Mouse (Mus musculus): ENCODE data around the gene Faim2.

Gene Faim2

GRCm38 (mm10) chr15:99527629-99528353 is at the start of gene Faim2:
Gene Faim2 (minus strand): TSS chr15:99528165.
- DNase-seq (ENCODE audit: low spot score in 2 of 2) = peak; percentile 80 to 84

GRCm38 (mm10) chr15:99569123-99569522 is 41.2 kb upstream of the Faim2 start:
- peak; percentile 21 to 35 for DNase-seq (ENCODE audit: low spot score in 2 of 2)

- DNase-seq (ENCODE audit: low spot score in 2 of 2) = no peak
These were observed 40.7 kb upstream of the Faim2 start for GRCm38 (mm10) chr15:99568682-99569081.

GRCm38 (mm10) chr15:99567371-99567770 is 39.4 kb upstream of the Faim2 start:
- no peak for DNase-seq (ENCODE audit: low spot score in 2 of 2)

- no peak for DNase-seq (ENCODE audit: low spot score in 2 of 2)
These were observed 32.3 kb upstream of the Faim2 start for GRCm38 (mm10) chr15:99560246-99560645.

GRCm38 (mm10) chr15:99558947-99559346 is 31.0 kb upstream of the Faim2 start:
- no peak for DNase-seq (ENCODE audit: low spot score in 2 of 2)

- DNase-seq (ENCODE audit: low spot score in 2 of 2) = no peak
These were observed 25.8 kb upstream of the Faim2 start for GRCm38 (mm10) chr15:99553767-99554166.

- no peak for DNase-seq (ENCODE audit: low spot score in 2 of 2)
These were observed 21.9 kb upstream of the Faim2 start for GRCm38 (mm10) chr15:99549901-99550300.

- DNase-seq (ENCODE audit: low spot score in 2 of 2) = no peak
These were observed 19.8 kb upstream of the Faim2 start for GRCm38 (mm10) chr15:99547732-99548131.

GRCm38 (mm10) chr15:99546596-99546995 is 18.6 kb upstream of the Faim2 start:
- no peak for DNase-seq (ENCODE audit: low spot score in 2 of 2)

- DNase-seq (ENCODE audit: low spot score in 2 of 2) = no peak
These were observed 16.1 kb upstream of the Faim2 start for GRCm38 (mm10) chr15:99544047-99544446.

- DNase-seq (ENCODE audit: low spot score in 2 of 2) = no peak
These were observed 11.9 kb upstream of the Faim2 start for GRCm38 (mm10) chr15:99539891-99540290.

- DNase-seq (ENCODE audit: low spot score in 2 of 2) = no peak
These were observed 9.2 kb upstream of the Faim2 start for GRCm38 (mm10) chr15:99536889-99537862.

GRCm38 (mm10) chr15:99532023-99532422 is 4.1 kb upstream of the Faim2 start:
- no peak for DNase-seq (ENCODE audit: low spot score in 2 of 2)

GRCm38 (mm10) chr15:99531146-99531545 is 3.2 kb upstream of the Faim2 start:
- DNase-seq (ENCODE audit: low spot score in 2 of 2) = no peak

GRCm38 (mm10) chr15:99526681-99527080 is 1.3 kb downstream of the Faim2 start:
- DNase-seq (ENCODE audit: low spot score in 2 of 2) = peak; percentile 48 to 52

GRCm38 (mm10) chr15:99520306-99520705 is 7.7 kb downstream of the Faim2 start:
- DNase-seq (ENCODE audit: low spot score in 2 of 2) = no peak

GRCm38 (mm10) chr15:99519626-99520025 is 8.3 kb downstream of the Faim2 start:
- no peak for DNase-seq (ENCODE audit: low spot score in 2 of 2)

- no peak for DNase-seq (ENCODE audit: low spot score in 2 of 2)
These were observed 10.2 kb downstream of the Faim2 start for GRCm38 (mm10) chr15:99517715-99518114.

- DNase-seq (ENCODE audit: low spot score in 2 of 2) = no peak
These were observed 11.2 kb downstream of the Faim2 start for GRCm38 (mm10) chr15:99516715-99517114.

- DNase-seq (ENCODE audit: low spot score in 2 of 2) = no peak
These were observed 16.0 kb downstream of the Faim2 start for GRCm38 (mm10) chr15:99511797-99512525.

GRCm38 (mm10) chr15:99510621-99511020 is 17.3 kb downstream of the Faim2 start:
- no peak for DNase-seq (ENCODE audit: low spot score in 2 of 2)
